ENCODE assay signal across 14 mouse cellular contexts in genomic region chr6:135341076-135341378, GRCm38 (mm10). TPM values are rescaled to one million over a fixed set of nuclear protein-coding genes. Genes with fewer than 3 reads are reported as not detected.
A peak's percentile ranks its signal among the peaks of the same experiment; 100 is the strongest.
DNase-seq lines count a peak whose midpoint lies in the region; ATAC-seq and TF ChIP-seq lines count a peak whose summit lies in the region.
"Had no signal": no experiment of that assay in that cellular context is flagged by ENCODE, and none has a peak within 500 bp of the region (broad histone marks: within the 10 kb centered on the region; RNA-seq: fewer than 3 reads in every experiment).

No protein-coding gene starts in this region.

- no peak for DNase-seq in heart, postnatal 4 days
- no peak for DNase-seq in limb, embryonic 14.5 days (ENCODE audit: low spot score)
- no peak for DNase-seq in T-cell, adult 2 months (ENCODE audit: low spot score)
- DNase-seq in cerebellum, postnatal 14 days, result no peak
- no peak for DNase-seq in thymus, postnatal 4 days

- H3K27me3 ChIP-seq in heart, embryonic 15.5 days, result no peaks in the 10 kb centered on the region
- no peaks in the 10 kb centered on the region for H3K27me3 ChIP-seq in neural tube, embryonic 13.5 days
- H3K27me3 ChIP-seq in neural tube, embryonic 15.5 days (replicated peaks), result no peaks in the 10 kb centered on the region
- H3K27me3 ChIP-seq in limb, embryonic 14.5 days (ENCODE audit: control insufficient read depth, insufficient read depth, low read length), result no peaks in the 10 kb centered on the region
- H3K27me3 ChIP-seq: CH12.LX; neural tube, embryonic 12.5 days had no signal

- TF ChIP-seq POLR2A in limb, embryonic 14.5 days (IDR thresholded peaks at IDR 0.05; ENCODE audit: borderline replicate concordance, extremely low read depth, insufficient read depth, insufficient read length), result no peak

- peak overlapping the region; percentile 24 for H3K27ac ChIP-seq in heart, embryonic 15.5 days
- 0 out of 2 replicates have a peak overlapping the region, but pooled peaks have one; percentile 19 for H3K27ac ChIP-seq in neural tube, embryonic 13.5 days (replicated peaks)
- H3K27ac ChIP-seq in neural tube, embryonic 15.5 days (replicated peaks), result no peak overlapping the region
- 0 out of 2 replicates have a peak overlapping the region, but pooled peaks have one; percentile 0 for H3K27ac ChIP-seq in limb, embryonic 14.5 days (replicated peaks; ENCODE audit: low read depth, low read length)
- H3K27ac ChIP-seq: neural tube, embryonic 12.5 days had no signal

- H3K4me3 ChIP-seq in heart, embryonic 15.5 days, result no peak overlapping the region
- no peak overlapping the region for H3K4me3 ChIP-seq in neural tube, embryonic 13.5 days
- H3K4me3 ChIP-seq in neural tube, embryonic 15.5 days (replicated peaks), result no peak overlapping the region
- H3K4me3 ChIP-seq in limb, embryonic 14.5 days (replicated peaks; ENCODE audit: low read length), result no peak overlapping the region
- H3K4me3 ChIP-seq: neural tube, embryonic 12.5 days had no signal

- H3K9ac ChIP-seq in heart, embryonic 15.5 days, result no peak overlapping the region
- H3K9ac ChIP-seq in neural tube, embryonic 13.5 days, result no peak overlapping the region
- H3K9ac ChIP-seq in neural tube, embryonic 15.5 days (replicated peaks), result no peak overlapping the region
- no peak overlapping the region for H3K9ac ChIP-seq in limb, embryonic 14.5 days (ENCODE audit: low read depth, low read length, severe bottlenecking)
- H3K9ac ChIP-seq: neural tube, embryonic 12.5 days had no signal

- peaks cover 9% of the 10 kb centered on the region for H3K4me1 ChIP-seq in heart, embryonic 15.5 days (replicated peaks)
- H3K4me1 ChIP-seq in neural tube, embryonic 13.5 days (replicated peaks), result peaks cover 7% of the 10 kb centered on the region; the same call in 1 of the 2 replicates
- 0 out of 2 replicates have a peak, but pooled peaks cover 2% of the 10 kb centered on the region for H3K4me1 ChIP-seq in neural tube, embryonic 15.5 days
- peaks cover 3% of the 10 kb centered on the region; the same call in 1 of the 2 replicates for H3K4me1 ChIP-seq in limb, embryonic 14.5 days (ENCODE audit: control insufficient read depth, insufficient read depth, low read length)
- H3K4me1 ChIP-seq: neural tube, embryonic 12.5 days had no signal

- no peaks in the 10 kb centered on the region for H3K36me3 ChIP-seq in heart, embryonic 15.5 days
- H3K36me3 ChIP-seq in neural tube, embryonic 13.5 days, result no peaks in the 10 kb centered on the region
- no peaks in the 10 kb centered on the region for H3K36me3 ChIP-seq in neural tube, embryonic 15.5 days
- H3K36me3 ChIP-seq in limb, embryonic 14.5 days (ENCODE audit: control insufficient read depth, insufficient read depth, low read length), result no peaks in the 10 kb centered on the region
- H3K36me3 ChIP-seq: neural tube, embryonic 12.5 days had no signal

- WGBS in heart, embryonic 15.5 days, result 42% methylated on average over 4 of the region's 4 CpGs
- WGBS in neural tube, embryonic 13.5 days, result 75% methylated on average over 4 of the region's 4 CpGs
- WGBS in neural tube, embryonic 15.5 days, result 73% methylated on average over 4 of the region's 4 CpGs
- 51% methylated on average over 4 of the region's 4 CpGs for WGBS in limb, embryonic 14.5 days

- 0 out of 2 replicates have a peak, but pooled peaks have one; percentile 64 for ATAC-seq in heart, embryonic 15.5 days (replicated peaks; ENCODE audit: insufficient number of reproducible peaks, insufficient read depth, low FRiP score, low read depth)
- no peak for ATAC-seq in neural tube, embryonic 13.5 days (ENCODE audit: low read depth)
- no peak for ATAC-seq in neural tube, embryonic 15.5 days (ENCODE audit: low FRiP score)
- no peak for ATAC-seq in limb, embryonic 14.5 days (ENCODE audit: low FRiP score, low read depth)

- H3K9me3 ChIP-seq in heart, embryonic 15.5 days (replicated peaks), result no peaks in the 10 kb centered on the region
- no peaks in the 10 kb centered on the region for H3K9me3 ChIP-seq in neural tube, embryonic 13.5 days
- H3K9me3 ChIP-seq in neural tube, embryonic 15.5 days (replicated peaks), result no peaks in the 10 kb centered on the region
- H3K9me3 ChIP-seq in limb, embryonic 14.5 days (ENCODE audit: control insufficient read depth, low read length), result no peaks in the 10 kb centered on the region
- H3K9me3 ChIP-seq: neural tube, embryonic 12.5 days had no signal

- H3K4me2 ChIP-seq in heart, embryonic 15.5 days, result no peak overlapping the region
- H3K4me2 ChIP-seq in neural tube, embryonic 13.5 days, result no peak overlapping the region
- H3K4me2 ChIP-seq in neural tube, embryonic 15.5 days, result no peak overlapping the region
- no peak overlapping the region for H3K4me2 ChIP-seq in limb, embryonic 14.5 days (replicated peaks; ENCODE audit: low read depth, low read length, severe bottlenecking)
- H3K4me2 ChIP-seq: neural tube, embryonic 12.5 days had no signal

RNA-seq across cellular contexts. Expression of gene Emp1, which starts 21.3 kb away (rescaled TPM):
- polyA plus RNA-seq in heart, embryonic 15.5 days (2015; fragmentation: Nextera tagmentation; extraction: Ambion mirVana), result 45.5 and 49.7 TPM in 2 replicates
- total RNA-seq in heart, postnatal 4 days (2021), result 100 to 1,000 TPM; 233 to 234 TPM
- polyA plus RNA-seq in neural tube, embryonic 13.5 days (2015; fragmentation: Nextera tagmentation; extraction: Ambion mirVana), result 15.1 and 16.2 TPM in 2 replicates
- 12.3 and 19.4 TPM in 2 replicates for polyA plus RNA-seq in neural tube, embryonic 15.5 days (2015; fragmentation: Nextera tagmentation; extraction: Ambion mirVana)
- 366 and 528 TPM in 2 replicates for polyA plus RNA-seq in limb, embryonic 14.5 days (2012; rRNA removed)
- 91.7 and 98.9 TPM in 2 replicates for polyA plus RNA-seq in limb, embryonic 14.5 days (2014; fragmentation: Nextera tagmentation; extraction: Ambion mirVana)

RNA-seq across cellular contexts. Expression of gene Pbp2, which starts 30.8 kb away (rescaled TPM):
- polyA plus RNA-seq in heart, embryonic 15.5 days (2015; fragmentation: Nextera tagmentation; extraction: Ambion mirVana), result 0.10 TPM in 1 of 2 replicates, not detected in the other
- not detected for total RNA-seq in heart, postnatal 4 days (2021)
- polyA plus RNA-seq in neural tube, embryonic 13.5 days (2015; fragmentation: Nextera tagmentation; extraction: Ambion mirVana), result 0.20 TPM in 1 of 2 replicates, not detected in the other
- 0.14 TPM in 1 of 2 replicates, not detected in the other for polyA plus RNA-seq in neural tube, embryonic 15.5 days (2015; fragmentation: Nextera tagmentation; extraction: Ambion mirVana)
- polyA plus RNA-seq in limb, embryonic 14.5 days (2012; rRNA removed), result 0.34 and 0.46 TPM in 2 replicates
- polyA plus RNA-seq in limb, embryonic 14.5 days (2014; fragmentation: Nextera tagmentation; extraction: Ambion mirVana), result 0.29 and 0.46 TPM in 2 replicates
- total RNA-seq: CH12.LX; gastrocnemius, postnatal 10 days; megakaryocyte, adult 5-6 weeks had no signal
- polyA plus RNA-seq: small intestine, adult 2 months; thymus, postnatal 0 days had no signal
